In genomic region chr15:83298810-83299209, GRCm38 (mm10) we compare ENCODE assay signal across 19 mouse cellular contexts. TPM values are rescaled to one million over a fixed set of nuclear protein-coding genes. Genes with fewer than 3 reads are reported as not detected.
DNase-seq lines count a peak whose midpoint lies in the region; ATAC-seq and TF ChIP-seq lines count a peak whose summit lies in the region.
"Had no signal": no experiment of that assay in that cellular context is flagged by ENCODE, and none has a peak within 500 bp of the region (broad histone marks: within the 10 kb centered on the region; RNA-seq: fewer than 3 reads in every experiment).

No protein-coding gene starts in this region.

- no peak overlapping the region for H3K27ac ChIP-seq in heart, adult 2 months
- no peak overlapping the region for H3K27ac ChIP-seq in heart, embryonic 12.5 days (ENCODE audit: poor library complexity, severe bottlenecking)
- no peak overlapping the region for H3K27ac ChIP-seq in left cerebral cortex, adult 2 months
- H3K27ac ChIP-seq in CH12.LX (ENCODE audit: insufficient read depth, low read depth), result no peak overlapping the region
- no peak overlapping the region for H3K27ac ChIP-seq in liver, postnatal 0 days (ENCODE audit: low read depth)
- H3K27ac ChIP-seq: embryonic facial prominence, embryonic 10.5 days; hindbrain, embryonic 10.5 days; limb, embryonic 15.5 days; midbrain, embryonic 15.5 days had no signal

- peaks cover 13% of the 10 kb centered on the region for H3K4me1 ChIP-seq in heart, adult 2 months (ENCODE audit: control insufficient read depth, insufficient read depth, low read length)
- peaks cover 19% of the 10 kb centered on the region for H3K4me1 ChIP-seq in heart, embryonic 12.5 days (replicated peaks)
- peaks cover 28 to 66% of the 10 kb centered on the region in 2 experiments for H3K4me1 ChIP-seq in CH12.LX (ENCODE audit: control insufficient read depth in 1 of 2, insufficient read depth in 2 of 2)
- peaks cover 6% of the 10 kb centered on the region for H3K4me1 ChIP-seq in liver, postnatal 0 days (ENCODE audit: insufficient read depth)

- H3K79me2 ChIP-seq in heart, adult 2 months (replicated peaks; ENCODE audit: control insufficient read depth, insufficient read depth, low read length), result no peaks in the 10 kb centered on the region
- no peaks in the 10 kb centered on the region for H3K79me2 ChIP-seq in CH12.LX (replicated peaks; ENCODE audit: control insufficient read depth, extremely low read depth, insufficient read depth, poor library complexity, severe bottlenecking)

- dilution Hi-C loops in CH12.LX (cut with MboI; ENCODE audit: extremely low pct_ligation_motif_present, extremely low pct_unique_long_range_greater_than_20kb, low sequenced_read_pairs), result no loop called here

- no peak; the same call in none of the 2 replicates for TF ChIP-seq RAD21 in CH12.LX (IDR thresholded peaks at IDR 0.05; ENCODE audit: low read depth, low read length)

- H3K36me3 ChIP-seq in heart, adult 2 months (ENCODE audit: control insufficient read depth, insufficient read depth, low read length), result no peaks in the 10 kb centered on the region
- peaks cover 33% of the 10 kb centered on the region for H3K36me3 ChIP-seq in heart, embryonic 12.5 days
- H3K36me3 ChIP-seq in CH12.LX (replicated peaks in 1 of 2; ENCODE audit: control insufficient read depth in 1 of 2, insufficient read depth in 1 of 2, low read length in 1 of 2), result peaks cover 8 to 26% of the 10 kb centered on the region in 2 experiments
- peaks cover 4% of the 10 kb centered on the region; the same call in 1 of the 2 replicates for H3K36me3 ChIP-seq in liver, postnatal 0 days (replicated peaks; ENCODE audit: insufficient read depth, low read length)

- no peak overlapping the region for H3K4me2 ChIP-seq in heart, embryonic 12.5 days
- H3K4me2 ChIP-seq in CH12.LX (ENCODE audit: insufficient read depth, low read depth, poor library complexity, severe bottlenecking), result no peak overlapping the region
- no peak overlapping the region for H3K4me2 ChIP-seq in liver, postnatal 0 days (ENCODE audit: low read depth, low read length)
- H3K4me2 ChIP-seq: limb, embryonic 15.5 days; midbrain, embryonic 15.5 days had no signal

- no peak for ATAC-seq in heart, embryonic 12.5 days (ENCODE audit: insufficient number of reproducible peaks, low FRiP score)
- no peak for ATAC-seq in liver, postnatal 0 days
- ATAC-seq: midbrain, embryonic 15.5 days had no signal

- DNase-seq in heart, adult 2 months, result no peak
- no peak for DNase-seq in left cerebral cortex, adult 2 months (ENCODE audit: extremely low spot score in 1 of 2, low spot score in 2 of 2)
- DNase-seq in left cerebral cortex, postnatal 14 days (ENCODE audit: low spot score in 2 of 2), result no peak
- no peak for DNase-seq in CH12.LX (ENCODE audit: extremely low read depth)
- no peak for DNase-seq in liver, postnatal 0 days
- no peak for DNase-seq in adrenal gland, adult 18-20 months (ENCODE audit: low spot score in 2 of 2)
- DNase-seq: adrenal gland, adult 8-10 months; cerebellum, adult 8-10 months; gastrocnemius, postnatal 10 days; heart, adult 18-20 months; kidney, adult 9 months; retina, postnatal 1 day; thymus, postnatal 36 days had no signal

- intact Hi-C loops in heart, adult 2 months (cut with DNase I), result loop anchor here (5.0 kb wide), 2 partner anchors 47 to 87 kb away; partner anchors contain the start of gene A4galt
- intact Hi-C loops in left cerebral cortex, adult 2 months (cut with DNase I), result no loop called here
- intact Hi-C loops in left cerebral cortex, postnatal 14 days (cut with DNase I), result no loop called here

- no peak for TF ChIP-seq EP300 in heart, adult 2 months (IDR thresholded peaks at IDR 0.05; ENCODE audit: insufficient read depth, low read depth, low read length)
- TF ChIP-seq EP300 in CH12.LX (IDR thresholded peaks at IDR 0.05; ENCODE audit: low read length), result no peak
- no peak for TF ChIP-seq EP300 in liver, postnatal 0 days (IDR thresholded peaks at IDR 0.05; ENCODE audit: low read depth)

- in situ Hi-C loops in CH12.LX (cut with MboI; ENCODE audit: low pct_ligation_motif_present, low pct_unique_long_range_greater_than_20kb, low sequenced_read_pairs), result loop anchor here (5.0 kb wide), 1 partner anchor 47 kb away; the partner anchor contains the start of gene A4galt

- no peak for TF ChIP-seq POLR2A in heart, adult 2 months (IDR thresholded peaks at IDR 0.05; ENCODE audit: insufficient read depth, low read depth, low read length)
- TF ChIP-seq POLR2A in CH12.LX (IDR thresholded peaks at IDR 0.05; ENCODE audit: low read depth, low read length), result no peak

- H3K27me3 ChIP-seq in heart, adult 2 months (ENCODE audit: control insufficient read depth, insufficient read depth, low read length), result no peaks in the 10 kb centered on the region
- no peaks in the 10 kb centered on the region for H3K27me3 ChIP-seq in heart, embryonic 12.5 days (replicated peaks)
- no peaks in the 10 kb centered on the region for H3K27me3 ChIP-seq in CH12.LX (replicated peaks)
- no peaks in the 10 kb centered on the region for H3K27me3 ChIP-seq in liver, postnatal 0 days (ENCODE audit: insufficient read depth, low read length)
- H3K27me3 ChIP-seq: limb, embryonic 15.5 days; midbrain, embryonic 15.5 days had no signal

- H3K9me3 ChIP-seq in heart, embryonic 12.5 days (replicated peaks), result 0 out of 2 replicates have a peak, but pooled peaks cover under 1% of the 10 kb centered on the region
- peaks cover 3% of the 10 kb centered on the region for H3K9me3 ChIP-seq in CH12.LX (replicated peaks; ENCODE audit: low read length)
- H3K9me3 ChIP-seq in liver, postnatal 0 days (ENCODE audit: low read length), result no peaks in the 10 kb centered on the region
- H3K9me3 ChIP-seq: embryonic facial prominence, embryonic 10.5 days; hindbrain, embryonic 10.5 days; limb, embryonic 15.5 days; midbrain, embryonic 15.5 days had no signal

- peak; percentile 46 for TF ChIP-seq CTCF in heart, adult 2 months (IDR thresholded peaks at IDR 0.05)
- peak; percentile 30 for TF ChIP-seq CTCF in left cerebral cortex, adult 2 months (IDR thresholded peaks at IDR 0.05)
- peak in 1 of 2 experiments; percentile 56; a peak in 2 of 4 replicates for TF ChIP-seq CTCF in CH12.LX (conservative IDR thresholded peaks at IDR 0.05 in 1 of 2, IDR thresholded peaks at IDR 0.05 in 1 of 2; ENCODE audit: low read depth in 2 of 2, low read length in 2 of 2)
- peak; percentile 56 for TF ChIP-seq CTCF in liver, postnatal 0 days (IDR thresholded peaks at IDR 0.05; ENCODE audit: low read depth)

- 99% methylated on average over 2 of the region's 2 CpGs for WGBS in heart, adult 2 months
- 81% methylated on average over 2 of the region's 2 CpGs for WGBS in heart, embryonic 12.5 days
- WGBS in liver, postnatal 0 days (ENCODE audit: insufficient replicate concordance), result 92% methylated on average over 2 of the region's 2 CpGs

- no peak overlapping the region for H3K4me3 ChIP-seq in heart, adult 2 months
- no peak overlapping the region for H3K4me3 ChIP-seq in heart, embryonic 12.5 days
- H3K4me3 ChIP-seq in left cerebral cortex, adult 2 months, result no peak overlapping the region
- H3K4me3 ChIP-seq in CH12.LX (replicated peaks in 1 of 3; ENCODE audit: low read depth in 2 of 3, low read length in 2 of 3, poor library complexity in 1 of 3), result no peak overlapping the region
- no peak overlapping the region for H3K4me3 ChIP-seq in liver, postnatal 0 days (ENCODE audit: low read depth, low read length)
- H3K4me3 ChIP-seq: embryonic facial prominence, embryonic 10.5 days; hindbrain, embryonic 10.5 days; limb, embryonic 15.5 days; midbrain, embryonic 15.5 days had no signal

- H3K9ac ChIP-seq in heart, adult 2 months (ENCODE audit: low read depth, low read length), result no peak overlapping the region
- no peak overlapping the region for H3K9ac ChIP-seq in heart, embryonic 12.5 days
- no peak overlapping the region for H3K9ac ChIP-seq in CH12.LX (ENCODE audit: insufficient read depth, low read depth)
- H3K9ac ChIP-seq in liver, postnatal 0 days (replicated peaks), result no peak overlapping the region
- H3K9ac ChIP-seq: limb, embryonic 15.5 days; midbrain, embryonic 15.5 days had no signal

TF ChIP-seq in CH12.LX, 34 proteins besides CTCF, POLR2A, EP300 and RAD21:
- TF ChIP-seq IRF4 (IDR thresholded peaks at IDR 0.05; ENCODE audit: low read depth, low read length), result no peak
- TF ChIP-seq SMC3 (IDR thresholded peaks at IDR 0.05; ENCODE audit: low read depth, low read length), result peak; percentile 37
- TF ChIP-seq MAX (IDR thresholded peaks at IDR 0.05; ENCODE audit: low read length), result no peak
TF ChIP-seq in CH12.LX: peak in this region for 1.

RNA-seq across cellular contexts. Expression of gene A4galt, which starts 47.2 kb away (rescaled TPM):
- 1 to 10 TPM; 5.2 to 6.3 TPM for total RNA-seq in heart, adult 2 months (2021)
- polyA plus RNA-seq in heart, adult 2 months (2012; rRNA removed), result 9.7 and 14.9 TPM in 2 replicates
- 0.18 TPM in 2 replicates for polyA plus RNA-seq in heart, embryonic 12.5 days (2016; fragmentation: Nextera tagmentation; extraction: Ambion mirVana)
- total RNA-seq in left cerebral cortex, adult 2 months (2021), result 1 to 10 TPM; 1.9 to 4.5 TPM
- 1 to 10 TPM; 2.4 to 3.5 TPM for total RNA-seq in left cerebral cortex, postnatal 14 days (2021)
- total RNA-seq in CH12.LX (2012; rRNA removed) (23.6 and 29.8 TPM in 2 replicates), CH12.LX (2014; rRNA removed) (14.8 and 15.9 TPM in 2 replicates)
- polyA plus RNA-seq in CH12.LX (2012; ENCODE audit: insufficient read length, low read depth), result 11.2 and 11.4 TPM in 2 replicates
- 0.13 and 0.25 TPM in 2 replicates for polyA plus RNA-seq in liver, postnatal 0 days (2015; fragmentation: Nextera tagmentation; extraction: Ambion mirVana)
- 1 to 10 TPM; 5.5 to 8.6 TPM for total RNA-seq in adrenal gland, adult 18-20 months (2021)
- total RNA-seq: megakaryocyte-erythroid progenitor cell, adult 5-6 weeks had no signal

RNA-seq across cellular contexts. Expression of gene Arfgap3, which starts 51.2 kb away (rescaled TPM):
- total RNA-seq in heart, adult 2 months (2021), result 1 to 10 TPM; 9.6 to 9.8 TPM
- 12.2 and 13.1 TPM in 2 replicates for polyA plus RNA-seq in heart, adult 2 months (2012; rRNA removed)
- 29.4 and 31.6 TPM in 2 replicates for polyA plus RNA-seq in heart, embryonic 12.5 days (2016; fragmentation: Nextera tagmentation; extraction: Ambion mirVana)
- 10 to 100 TPM; 19.5 to 21.5 TPM for total RNA-seq in left cerebral cortex, adult 2 months (2021)
- 10 to 100 TPM; 19.9 to 21.3 TPM for total RNA-seq in left cerebral cortex, postnatal 14 days (2021)
- total RNA-seq in CH12.LX (2012; rRNA removed), result 21.7 and 23.7 TPM in 2 replicates
- 17.9 and 20.3 TPM in 2 replicates for total RNA-seq in CH12.LX (2014; rRNA removed)
- 11.0 and 13.8 TPM in 2 replicates for polyA plus RNA-seq in CH12.LX (2012; ENCODE audit: insufficient read length, low read depth)
- 9.6 and 9.9 TPM in 2 replicates for polyA plus RNA-seq in liver, postnatal 0 days (2015; fragmentation: Nextera tagmentation; extraction: Ambion mirVana)
- total RNA-seq in adrenal gland, adult 18-20 months (2021), result 10 to 100 TPM; 22.1 to 24.5 TPM
